Mouse (Mus musculus) induced T-regulatory cell, adult 2 months (primary cell): ENCODE results near the gene Ssmem1.

Source experiments
- DNase-seq: peaks from one replicate; pipeline ENCODE4 v3.0.0-alpha.2; 2012; ENCODE audit warnings: low read depth

The Ssmem1 gene

DNA sequence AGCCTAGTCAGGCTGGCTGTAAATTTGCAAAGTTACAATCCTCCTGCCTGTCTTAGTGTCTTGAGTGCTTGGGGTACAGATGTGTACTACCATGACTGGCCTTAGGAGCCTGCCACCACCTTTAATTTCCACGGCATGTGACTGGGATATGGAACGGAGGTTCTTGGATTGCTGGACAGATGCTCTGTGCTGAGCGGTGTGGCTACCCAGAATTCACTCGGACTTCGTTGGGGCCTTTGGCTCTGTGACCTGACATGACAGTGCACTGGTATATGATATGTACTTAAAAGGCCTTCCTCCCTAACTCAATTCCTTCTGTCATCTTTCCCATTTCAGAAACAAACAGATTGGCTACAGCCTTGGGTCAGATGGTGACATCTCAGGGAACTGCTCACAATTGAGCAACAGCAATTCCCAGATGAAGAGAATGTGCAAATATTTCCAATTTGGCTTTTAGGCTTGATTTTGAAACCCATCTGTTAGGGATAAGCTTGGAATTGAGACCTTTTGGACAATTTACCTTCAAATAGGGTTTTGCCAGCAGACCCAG, 45.0 kb downstream of the Ssmem1 start:
- no peak for DNase-seq

DNA sequence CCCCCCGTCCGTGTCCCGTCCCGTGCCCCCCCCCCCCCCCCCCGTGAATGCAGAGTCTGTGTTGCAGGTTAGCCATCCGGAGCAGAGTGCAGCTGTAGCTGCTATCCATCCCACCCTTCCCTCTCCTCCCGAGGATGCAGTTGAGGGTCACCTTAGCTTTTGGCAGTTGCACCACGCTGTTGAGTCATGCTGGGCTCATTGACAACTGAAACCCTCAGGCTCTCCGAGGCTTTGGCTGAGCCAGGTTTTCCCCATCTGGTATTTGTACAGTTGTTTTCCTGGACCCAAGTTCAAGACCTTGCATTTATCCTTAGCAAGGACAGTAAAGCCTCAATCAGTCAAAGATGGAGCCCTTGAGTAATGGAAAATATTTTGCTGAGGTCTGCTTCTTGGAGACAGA, 46.4 kb downstream of the Ssmem1 start:
- DNase-seq, result no peak

- no peak for DNase-seq
These were observed 50.1 kb downstream of the Ssmem1 start for GRCm38 (mm10) chr6:30559726-30560125.

- DNase-seq, result no peak
These were observed 52.5 kb downstream of the Ssmem1 start for GRCm38 (mm10) chr6:30562132-30562531.

GRCm38 (mm10) chr6:30563575-30563974, 53.9 kb downstream of the Ssmem1 start:
- no peak for DNase-seq

- DNase-seq, result no peak
These were observed 54.4 kb downstream of the Ssmem1 start for GRCm38 (mm10) chr6:30564051-30564450.

DNA sequence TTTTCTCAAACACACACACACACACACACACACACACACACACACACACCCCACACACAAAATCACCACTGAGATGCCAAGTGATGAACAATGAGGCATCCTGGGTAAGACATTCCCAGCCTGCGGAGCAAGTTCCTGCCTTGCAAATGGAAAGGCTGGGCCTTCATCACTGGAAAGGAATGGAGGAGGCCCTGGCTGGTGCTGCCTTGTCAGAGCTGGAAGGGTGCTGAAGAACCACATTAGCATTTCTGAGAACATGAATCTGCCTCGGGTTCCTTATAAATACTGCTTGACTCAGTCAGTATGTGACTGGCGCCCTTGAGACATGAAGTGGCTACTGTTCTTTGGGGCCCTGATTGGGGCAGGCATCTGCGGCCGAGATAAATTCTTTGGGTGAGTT, 58.4 kb downstream of the Ssmem1 start, which contains the start of gene Cpa4:
Gene Cpa4, plus strand, starts transcription at position 301 of the 400 bp plus-strand sequence.
- no peak for DNase-seq

GRCm38 (mm10) chr6:30569331-30569730, 59.7 kb downstream of the Ssmem1 start:
- DNase-seq, result no peak
